Mouse (Mus musculus) left cerebral cortex, adult 11 months (tissue): ENCODE data around the gene Cyp11a1.

Source experiments
- DNase-seq: peaks from one replicate; pipeline ENCODE4 v3.0.0; 2022; ENCODE audit warnings: low spot score

Gene Cyp11a1

DNA sequence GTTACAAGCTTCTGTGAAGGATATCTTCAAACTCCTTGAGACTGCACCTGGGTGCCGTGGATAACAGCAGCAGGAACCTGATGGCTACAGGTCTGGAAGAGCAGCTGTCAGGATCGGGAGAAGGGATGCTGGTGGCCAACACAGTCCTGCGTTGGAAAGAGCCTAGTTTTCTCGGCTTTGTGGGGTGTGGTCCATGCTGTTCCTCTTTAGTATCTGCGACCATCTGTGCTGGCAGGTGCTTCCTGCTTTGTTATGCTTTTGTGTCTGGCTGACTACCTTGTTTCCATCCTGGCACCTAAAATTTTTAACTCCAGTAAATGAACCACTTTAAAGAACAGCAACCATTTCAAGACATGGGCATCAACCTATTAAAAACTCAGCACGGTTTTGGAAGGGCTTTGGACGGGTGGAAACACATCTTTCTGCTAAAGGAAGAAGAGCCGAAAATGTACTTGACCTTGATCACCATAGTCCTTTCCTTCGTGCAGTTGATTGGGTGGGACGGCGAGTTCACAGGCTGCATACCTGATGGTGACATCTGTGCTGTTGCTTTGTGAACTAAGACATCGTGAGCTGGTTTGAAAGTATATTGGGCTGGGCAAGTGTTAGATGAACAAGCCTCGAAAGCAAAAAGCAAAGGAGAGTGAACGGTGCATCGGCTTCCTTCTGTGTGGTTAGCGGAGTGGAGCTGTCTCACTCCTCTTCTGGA lies at the start of gene Cyp11a1:
Gene Cyp11a1, plus strand, starts transcription at position 659 of the 709 bp plus-strand sequence.
- no peak for DNase-seq

DNA sequence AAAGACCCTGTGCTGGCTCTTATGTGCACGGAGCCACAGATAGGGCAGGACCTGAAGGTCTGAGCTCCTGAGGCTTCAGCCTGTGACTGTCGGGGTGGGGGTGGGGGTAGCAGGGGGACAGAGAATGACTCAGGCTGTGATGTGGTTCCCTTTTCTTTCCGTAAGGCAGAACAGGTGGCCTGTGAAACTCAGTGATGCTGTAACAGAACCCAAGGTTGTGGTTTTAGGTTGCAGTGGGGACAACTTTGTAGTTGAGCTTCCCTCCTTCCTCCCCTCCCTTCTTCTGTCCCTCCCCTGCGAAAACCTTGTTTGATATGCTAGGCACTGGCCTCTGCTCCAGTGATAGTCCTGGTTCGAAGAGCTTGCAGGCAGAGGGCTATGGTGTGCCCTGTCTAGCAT lies 49.4 kb upstream of the Cyp11a1 start:
- DNase-seq = no peak

DNA sequence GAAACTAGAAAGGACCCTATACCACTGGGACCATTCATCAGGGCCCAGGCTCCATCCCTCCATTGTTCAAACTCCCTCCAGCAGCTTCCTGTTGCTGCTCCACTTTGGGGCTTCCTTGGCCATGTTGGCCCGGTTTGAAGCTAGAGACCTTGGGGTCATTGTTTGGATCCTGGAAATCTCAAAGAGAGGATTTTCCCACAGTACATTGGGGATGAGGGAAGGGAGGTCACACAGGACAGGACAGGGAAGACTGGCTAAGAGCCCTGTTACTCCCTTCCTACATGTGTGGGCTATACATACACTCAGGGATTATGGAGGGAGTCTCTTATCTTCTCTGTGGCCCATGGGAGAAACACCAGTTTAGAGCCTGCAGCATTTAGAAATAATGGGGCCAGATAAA lies 47.6 kb upstream of the Cyp11a1 start:
- no peak for DNase-seq

DNA sequence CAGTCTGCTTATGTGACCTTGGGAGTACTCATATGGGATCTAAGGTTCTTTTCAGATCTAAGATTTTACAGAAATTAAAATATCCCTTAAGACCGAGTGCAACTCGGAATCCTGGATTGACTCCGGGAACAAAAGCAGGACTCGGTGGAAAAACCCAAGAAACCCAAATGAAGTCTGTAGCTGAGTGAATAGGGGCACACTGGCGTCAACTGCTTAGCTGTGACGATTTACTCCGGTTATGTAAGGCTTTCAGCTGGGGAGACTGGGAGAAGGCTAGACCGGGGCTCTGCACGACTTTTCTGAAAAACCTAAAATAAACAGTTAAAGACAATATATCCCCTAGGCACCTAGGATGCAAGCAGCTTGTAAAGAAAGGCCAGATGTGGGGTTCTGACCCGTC lies 46.8 kb upstream of the Cyp11a1 start:
- no peak for DNase-seq

DNA sequence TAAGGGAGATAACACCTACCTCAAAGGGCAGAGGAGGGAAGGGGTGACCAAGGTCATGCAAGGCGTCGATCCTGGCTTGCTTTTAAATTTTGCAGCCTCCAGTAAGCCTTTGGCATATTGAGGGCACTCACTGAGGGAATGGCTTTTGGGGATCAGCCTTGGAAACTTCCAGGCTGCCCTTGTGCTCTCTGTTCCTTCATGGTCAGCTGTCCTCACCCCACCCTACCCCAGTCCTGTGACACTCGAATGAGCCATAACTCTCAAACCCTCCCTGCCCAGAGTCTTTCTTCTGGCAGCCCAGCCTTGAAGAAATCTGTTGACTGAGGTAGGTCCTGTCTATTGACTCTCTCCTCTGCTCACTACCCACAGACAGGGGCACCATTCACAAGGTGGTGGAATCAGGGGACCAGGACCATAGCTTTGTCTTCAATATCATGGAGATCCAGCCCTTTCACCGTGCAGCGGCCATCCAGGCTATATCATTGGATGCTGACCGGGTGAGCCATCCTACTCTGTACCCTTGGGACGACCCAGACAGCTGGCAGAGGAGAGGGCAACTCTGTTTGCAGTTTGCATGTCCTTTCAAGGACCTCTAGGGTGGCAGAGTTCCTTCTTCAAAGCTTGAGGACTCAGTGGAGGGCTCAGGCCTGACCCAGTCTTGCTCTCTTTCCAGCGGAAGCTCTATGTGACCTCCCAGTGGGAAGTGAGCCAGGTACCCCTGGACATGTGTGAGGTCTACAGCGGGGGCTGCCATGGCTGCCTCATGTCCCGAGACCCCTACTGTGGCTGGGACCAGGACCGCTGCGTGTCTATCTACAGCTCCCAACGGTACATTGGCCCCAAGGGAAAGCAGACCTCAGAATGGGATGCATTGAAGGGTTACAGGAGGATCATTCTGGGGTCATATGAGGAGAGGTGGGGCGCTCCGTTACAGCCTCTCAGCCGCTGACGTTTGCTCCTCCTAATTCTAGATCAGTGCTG lies 46.0 kb upstream of the Cyp11a1 start:
- DNase-seq = no peak

DNA sequence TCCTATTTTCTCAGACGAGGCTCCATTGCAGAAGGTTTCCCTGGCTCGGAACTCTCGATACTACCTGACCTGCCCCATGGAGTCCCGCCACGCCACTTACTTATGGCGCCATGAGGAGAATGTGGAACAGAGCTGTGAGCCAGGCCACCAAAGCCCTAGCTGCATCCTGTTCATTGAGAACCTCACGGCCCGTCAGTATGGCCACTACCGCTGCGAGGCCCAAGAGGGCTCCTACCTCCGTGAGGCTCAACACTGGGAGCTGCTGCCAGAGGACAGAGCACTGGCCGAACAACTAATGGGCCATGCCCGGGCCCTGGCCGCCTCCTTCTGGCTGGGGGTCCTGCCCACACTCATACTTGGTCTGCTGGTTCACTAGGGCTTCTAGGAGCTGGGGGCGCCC lies 45.0 kb upstream of the Cyp11a1 start:
- DNase-seq = no peak

DNA sequence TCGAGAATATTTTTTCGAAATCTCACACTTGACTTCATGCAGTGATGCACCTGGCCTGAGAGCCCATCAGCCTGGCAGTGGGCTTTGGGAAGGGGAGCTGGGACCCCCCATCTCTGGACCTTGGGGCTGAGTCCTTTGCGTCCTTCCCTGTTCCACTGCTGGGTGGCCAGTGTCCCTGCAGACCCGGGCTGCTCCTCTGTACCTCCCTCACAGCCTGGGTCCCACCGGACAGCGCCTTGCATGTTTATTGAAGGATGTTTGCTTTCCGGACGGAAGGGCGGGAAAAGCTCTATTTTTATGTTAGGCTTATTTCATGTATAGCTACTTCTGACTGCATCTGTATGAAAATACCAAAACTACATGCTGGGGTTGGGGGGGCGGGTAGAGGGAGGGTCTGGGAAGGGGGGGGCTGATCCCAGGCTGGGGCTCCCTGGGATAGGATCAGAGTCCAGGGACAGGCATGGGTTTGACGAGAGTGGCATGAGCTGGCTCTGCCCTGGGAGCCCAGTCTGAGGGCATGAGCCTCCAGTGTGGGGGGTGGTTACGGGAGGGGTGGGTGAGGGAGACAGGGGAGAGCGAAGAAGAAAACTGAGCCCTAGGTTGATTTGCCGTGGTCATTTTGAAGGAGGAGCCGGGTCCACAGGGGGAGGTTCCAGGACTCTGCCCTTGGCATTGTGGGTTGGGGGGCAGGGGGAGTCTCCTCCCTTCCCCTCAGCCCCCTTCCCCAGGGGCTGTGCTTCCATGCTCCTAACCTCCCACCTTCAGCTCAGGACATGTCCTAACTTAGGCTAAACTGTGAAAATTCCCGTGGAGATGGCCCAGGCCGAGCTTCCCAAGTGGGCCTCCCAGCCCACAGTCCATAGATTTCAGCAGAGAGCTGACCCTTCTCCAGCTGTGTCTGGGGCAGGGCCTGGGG lies 44.1 kb upstream of the Cyp11a1 start:
- DNase-seq = no peak

DNA sequence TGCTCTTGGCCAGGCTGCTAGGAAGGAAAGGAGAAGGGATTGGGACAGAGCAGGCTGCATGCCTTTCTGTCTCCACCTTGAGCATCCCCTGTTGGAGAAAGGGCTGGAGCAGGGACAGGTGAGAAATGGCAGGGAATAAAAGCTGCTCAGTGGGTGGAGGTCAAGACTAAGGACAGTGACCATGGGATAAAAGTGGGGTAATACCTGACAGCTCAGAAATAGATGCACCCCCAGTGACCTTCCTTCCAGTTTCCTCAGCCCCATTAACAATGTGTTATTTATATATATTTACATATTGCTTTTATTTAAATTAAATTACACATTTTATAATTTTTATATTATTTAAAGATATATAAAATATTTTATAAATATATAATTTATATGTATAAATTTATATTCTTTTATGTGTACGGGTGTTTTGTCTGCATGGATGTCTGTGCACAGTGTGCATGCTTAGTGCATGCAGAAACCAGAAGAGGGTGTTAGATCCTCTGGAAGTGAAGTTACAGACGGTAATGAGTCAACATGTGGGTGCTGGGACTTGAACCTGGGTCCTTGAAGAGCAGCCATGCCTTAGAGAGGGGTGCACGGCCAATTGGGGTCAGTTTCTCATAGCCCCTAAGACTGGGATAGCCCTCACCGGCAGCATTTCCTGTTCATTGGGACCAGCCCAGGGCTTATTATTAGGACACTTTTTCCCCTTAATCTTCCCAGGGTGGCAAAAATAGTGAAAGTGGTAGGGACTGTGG lies 42.8 kb upstream of the Cyp11a1 start:
- DNase-seq = no peak

DNA sequence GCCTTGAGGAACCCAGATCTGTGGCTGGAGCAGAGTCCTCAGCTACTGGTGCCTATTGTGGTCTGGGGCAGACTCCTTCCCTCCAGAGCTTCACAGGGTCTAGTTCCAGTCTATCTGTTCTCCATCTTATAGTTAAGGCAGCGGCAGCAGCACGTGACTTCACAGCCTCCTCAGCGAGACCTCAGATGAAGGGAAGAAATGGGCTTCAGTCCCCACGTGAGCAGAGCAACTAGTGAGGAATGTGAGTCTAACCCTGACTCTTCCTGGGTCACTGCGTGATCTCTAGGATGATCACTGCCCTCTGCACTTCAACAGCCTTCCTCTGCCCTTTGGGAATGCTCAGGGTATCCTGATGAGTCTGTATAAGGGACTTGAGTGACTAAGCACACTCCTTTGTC lies 42.2 kb upstream of the Cyp11a1 start:
- DNase-seq = no peak

DNA sequence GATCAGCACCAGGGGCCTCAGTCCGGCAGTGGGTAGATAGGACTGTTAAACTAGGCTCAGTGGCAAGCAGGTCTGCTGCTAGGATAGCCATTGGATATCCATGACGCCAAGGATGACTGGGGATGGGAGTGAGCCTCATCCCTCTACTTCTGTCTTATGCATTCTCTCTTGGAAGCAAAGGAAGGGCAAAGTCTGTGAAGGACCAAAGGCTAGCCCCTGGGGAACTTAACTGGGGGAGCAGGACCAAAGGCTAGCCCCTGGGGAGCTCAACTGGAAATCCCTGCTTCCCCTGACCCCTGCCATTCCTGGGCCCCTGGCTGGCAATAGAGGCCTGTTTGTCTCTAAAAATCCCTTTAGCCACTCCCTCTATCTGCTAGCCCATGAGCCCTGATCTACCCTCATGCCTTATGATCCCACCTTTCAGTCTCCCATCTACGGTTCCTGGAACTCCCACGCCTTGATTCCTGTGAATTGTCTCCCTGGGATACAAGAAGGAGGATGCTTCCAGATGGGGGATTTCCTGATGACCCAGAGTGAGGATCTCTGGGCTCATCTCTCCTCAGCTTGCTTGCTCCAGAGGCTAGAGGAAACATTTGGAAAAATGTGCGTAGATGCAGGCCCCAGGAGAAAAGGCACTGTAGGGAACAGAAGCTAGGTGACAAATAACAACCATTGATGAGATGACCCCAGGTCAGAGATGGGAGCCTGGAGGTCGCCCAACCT lies 41.5 kb upstream of the Cyp11a1 start:
- DNase-seq = no peak

DNA sequence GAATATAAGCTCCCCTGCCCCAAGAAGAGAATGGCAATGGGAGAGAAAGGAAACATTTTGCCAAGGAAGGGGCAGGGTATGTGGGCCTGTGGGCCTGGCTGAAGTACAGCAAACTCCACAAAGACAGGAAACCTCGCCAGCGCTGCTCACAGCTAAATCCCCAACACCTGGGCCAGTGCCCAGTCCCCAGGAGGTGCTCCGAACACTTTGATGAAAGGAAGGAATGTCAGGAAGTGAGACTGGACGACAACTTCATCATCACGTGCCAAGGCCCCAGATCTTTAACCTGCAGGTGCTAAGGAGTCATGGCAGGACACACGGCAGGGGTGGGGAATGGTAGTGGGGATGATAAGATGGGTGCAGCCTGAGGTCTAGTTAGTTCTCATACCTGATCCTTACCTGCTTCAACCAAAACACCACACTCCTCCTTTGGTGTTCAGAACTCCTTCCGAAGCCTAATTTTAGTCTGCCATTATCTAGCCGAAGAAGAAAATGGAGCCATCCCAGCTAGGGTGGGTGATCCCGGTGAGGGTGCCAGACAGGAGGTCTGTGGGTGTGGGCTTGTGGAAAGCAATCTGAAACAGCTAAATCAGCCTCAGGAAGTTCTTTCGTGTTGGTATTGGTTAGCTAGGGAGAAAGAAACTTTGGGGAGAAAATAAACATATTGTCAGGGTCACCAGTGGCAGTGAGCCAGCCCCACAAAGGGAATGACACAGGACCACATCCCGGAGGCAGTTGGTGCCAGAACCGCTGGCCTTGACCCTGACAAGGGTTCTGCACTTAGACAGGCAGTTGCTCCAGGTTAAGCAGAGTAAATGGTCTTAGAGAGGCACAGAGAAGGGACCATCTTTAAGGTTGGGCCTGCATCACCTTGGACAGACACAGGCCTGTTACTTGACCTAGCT lies 40.7 kb upstream of the Cyp11a1 start:
- DNase-seq = no peak

DNA sequence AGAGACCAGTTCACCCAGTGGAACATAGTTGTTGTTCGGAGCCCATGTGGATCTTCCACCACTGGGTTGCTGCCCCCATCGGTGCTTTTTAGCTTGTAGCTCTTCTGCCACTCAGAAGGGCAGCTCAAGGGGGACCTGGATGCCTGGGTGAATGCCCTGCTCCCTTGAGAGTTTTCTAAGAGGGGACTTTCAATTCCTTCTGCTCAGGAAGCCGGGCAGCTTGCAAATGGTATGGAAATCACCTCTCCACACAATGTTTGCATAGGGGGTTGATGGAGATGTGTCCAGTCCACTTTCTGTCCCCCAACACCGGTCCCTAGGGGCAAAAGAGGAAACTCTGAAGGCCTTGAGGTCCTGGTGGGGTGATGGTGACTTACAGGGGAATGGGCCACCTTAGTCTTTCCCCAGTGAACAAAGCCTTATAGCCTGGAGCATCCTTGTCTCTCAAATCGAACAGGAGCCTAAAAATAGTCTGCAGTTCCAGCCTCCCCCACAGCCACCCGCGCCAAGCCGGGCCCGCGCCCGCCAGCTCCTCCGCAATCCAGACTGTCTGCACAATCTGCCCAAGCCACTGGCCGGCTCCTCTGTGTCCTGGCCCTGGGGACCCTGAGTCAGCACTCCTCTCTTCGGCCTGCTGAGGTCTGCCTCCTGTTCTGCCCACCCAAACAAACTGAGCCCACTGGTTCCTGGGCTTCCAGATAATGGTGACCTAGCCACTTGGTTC lies 38.8 kb upstream of the Cyp11a1 start:
- no peak for DNase-seq

DNA sequence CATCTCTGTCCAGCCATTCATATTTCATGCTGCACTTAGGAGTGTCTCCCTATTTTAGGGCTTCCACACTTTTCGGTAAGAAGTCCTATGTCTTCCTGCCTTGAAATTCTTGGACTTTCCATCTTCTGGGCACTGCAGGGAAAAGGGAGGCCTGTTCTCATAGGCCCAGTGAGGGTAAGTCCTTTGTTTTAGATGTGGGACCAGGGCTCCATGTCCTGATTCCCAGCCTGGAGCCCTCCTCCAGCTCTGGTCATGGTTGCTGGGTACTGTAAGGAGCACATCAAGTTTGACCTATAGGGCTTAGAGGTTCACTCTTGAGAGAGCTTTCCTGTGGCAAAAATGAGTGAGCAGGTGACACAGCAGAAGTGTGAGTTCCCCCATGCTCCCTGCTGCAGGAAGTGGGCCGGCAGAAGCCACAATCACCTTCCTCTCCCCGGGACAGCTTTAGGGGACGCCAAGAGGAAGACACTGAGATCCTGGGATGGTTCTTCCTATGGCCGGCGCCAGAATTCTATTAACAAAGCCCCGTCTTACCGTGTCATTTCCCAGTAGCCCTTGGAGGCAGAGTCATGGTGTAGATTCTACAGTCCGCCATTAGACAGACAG lies 37.9 kb upstream of the Cyp11a1 start:
- DNase-seq = no peak

DNA sequence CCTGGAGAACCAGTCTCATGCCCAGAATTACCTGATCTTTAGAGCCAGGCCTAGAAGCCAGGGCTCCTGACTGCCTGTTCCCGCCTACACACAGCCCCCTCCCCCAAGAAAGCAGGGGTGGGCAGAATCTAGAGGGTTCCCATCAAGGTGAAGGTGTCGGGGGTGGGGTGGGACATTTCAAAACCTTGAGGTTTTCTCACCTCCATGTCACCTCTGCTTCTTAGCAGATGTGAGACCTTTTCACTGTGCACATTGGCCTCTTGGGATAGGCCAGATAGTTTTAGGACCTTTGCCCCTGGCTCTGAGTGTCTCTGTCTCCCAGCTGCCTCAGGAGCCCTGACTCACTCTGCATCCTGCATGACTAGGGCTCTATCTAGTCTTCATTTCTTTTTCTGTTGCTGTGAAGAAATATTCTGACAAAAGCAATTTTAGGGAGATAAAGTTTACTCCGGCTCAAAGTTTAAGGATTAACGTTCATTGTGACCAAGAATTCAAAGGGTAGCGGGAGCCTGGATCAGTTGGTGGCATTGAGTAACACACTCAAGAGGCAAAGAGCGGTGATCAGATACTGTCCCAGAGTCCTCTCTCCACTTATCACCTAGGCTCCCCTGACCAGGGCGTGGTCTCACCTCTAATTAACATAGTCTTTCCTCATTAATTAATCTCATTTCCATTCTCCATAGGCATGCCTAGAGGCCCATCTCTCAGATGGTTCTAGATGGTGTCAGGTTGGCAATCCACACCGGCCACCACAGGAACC lies 37.2 kb upstream of the Cyp11a1 start:
- no peak for DNase-seq

DNA sequence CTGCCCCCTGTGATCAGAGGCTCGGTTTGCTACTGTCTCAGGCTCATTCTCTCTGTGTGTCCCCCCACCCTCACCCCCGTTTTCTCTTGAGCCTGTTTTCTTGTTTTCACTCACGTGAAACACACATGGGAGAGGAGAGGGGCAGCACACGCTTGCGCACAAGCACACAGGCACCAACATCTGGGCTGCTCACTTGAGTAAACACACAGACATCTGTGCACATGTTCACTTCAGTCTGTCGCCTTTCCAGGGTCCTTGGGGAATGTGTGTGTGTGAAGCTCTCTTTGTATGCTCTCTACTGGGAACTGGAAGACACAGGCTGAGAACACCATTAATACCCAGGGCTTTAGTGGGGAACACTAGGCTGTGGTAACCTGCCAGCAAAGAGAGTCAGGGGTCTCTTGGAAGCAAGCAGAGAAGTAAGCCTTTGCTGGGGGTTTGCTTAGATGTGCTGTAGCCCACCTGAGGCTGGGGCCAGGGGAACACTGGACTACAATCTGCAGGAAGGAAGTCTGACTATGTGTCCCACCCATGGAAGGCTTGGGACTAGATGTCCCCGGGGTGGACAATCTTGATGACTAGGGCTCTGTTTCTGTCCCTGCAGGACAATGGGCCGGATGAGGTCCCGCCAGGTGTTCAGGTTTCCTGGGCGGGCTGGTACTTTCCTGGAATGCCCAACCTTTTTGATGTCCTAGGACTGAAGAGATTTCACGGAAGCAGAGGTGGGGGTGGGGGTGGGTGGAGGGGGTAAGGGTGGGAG lies 36.3 kb upstream of the Cyp11a1 start:
- no peak for DNase-seq

DNA sequence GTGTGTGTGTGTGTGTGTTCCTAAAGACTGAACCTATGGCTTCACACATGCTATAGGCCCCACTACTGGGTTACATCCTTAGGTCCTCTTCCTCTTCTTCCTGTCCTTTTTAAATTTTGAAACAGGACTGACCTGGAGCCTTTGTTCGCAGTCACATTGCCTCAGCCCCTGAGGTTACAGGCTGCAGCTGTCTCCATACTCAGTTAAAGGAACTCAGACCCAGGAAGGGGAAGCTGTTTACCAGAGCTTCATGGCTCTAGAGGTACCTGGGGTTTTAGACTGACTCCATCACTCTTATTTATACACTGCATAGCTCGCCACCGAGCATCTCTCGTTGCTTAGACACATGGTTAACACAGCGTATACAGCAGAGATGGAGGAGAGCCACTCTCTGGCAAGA lies 34.8 kb upstream of the Cyp11a1 start:
- no peak for DNase-seq

DNA sequence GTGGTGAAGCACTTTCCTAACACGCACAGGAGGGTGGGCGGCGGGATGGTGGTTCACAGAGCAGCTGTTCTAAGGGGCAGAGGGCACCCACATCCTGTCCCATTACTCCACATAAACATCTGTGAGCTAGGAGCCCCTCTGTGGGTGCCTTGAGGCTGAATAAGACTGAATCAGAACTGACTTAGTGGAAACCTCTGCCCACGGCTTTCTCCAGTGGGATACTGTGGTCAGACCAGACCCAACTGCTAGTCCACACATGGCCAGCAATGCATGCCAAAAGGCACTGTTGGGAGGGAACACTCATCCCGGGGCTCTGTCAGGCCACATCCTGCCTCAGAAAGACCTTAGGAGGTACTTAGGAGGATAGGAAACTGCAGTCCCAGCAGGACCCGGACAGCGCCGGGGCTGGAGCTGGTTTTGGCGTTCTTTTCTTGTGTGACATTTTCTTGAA lies 34.0 kb upstream of the Cyp11a1 start:
- DNase-seq = no peak
